Mouse (Mus musculus) lung, postnatal 0 days (tissue): ENCODE measurements around the gene Phox2a. TPM values are rescaled to one million over a fixed set of nuclear protein-coding genes. Genes with fewer than 3 reads are reported as not detected.

Source experiments
- ATAC-seq: fragments of 200-750 bp; cut with Nextera tagmentation; 2 replicates; pipeline ENCODE4 v1.8.0; 2017; ENCODE audit warnings: moderate library complexity
- DNase-seq: peaks from one replicate; pipeline ENCODE4 v3.0.0-alpha.2; 2016; ENCODE audit warnings: low spot score
- H3K27ac ChIP-seq: fragments of 300-500 bp; sonication (generic); 2 replicates; pipeline ENCODE4 v1.5.1; 2014; ENCODE audit warnings: antibody characterized with exemption, mild to moderate bottlenecking, low read length, mixed read lengths
- H3K27me3 ChIP-seq: fragments of 300-500 bp; sonication (generic); replicated peaks from 2 replicates; pipeline ENCODE4 v1.6.1; 2014; ENCODE audit warnings: low read length, mixed read lengths; ENCODE audit not compliant: insufficient read depth
- H3K36me3 ChIP-seq: fragments of 300-500 bp; sonication (generic); 2 replicates; pipeline ENCODE4 v1.6.1; 2014; ENCODE audit warnings: low read length, mixed read lengths; ENCODE audit not compliant: insufficient read depth
- H3K4me1 ChIP-seq: fragments of 300-500 bp; sonication (generic); 2 replicates; pipeline ENCODE4 v1.6.1; 2014; ENCODE audit warnings: antibody characterized with exemption, low read depth, low read length, mixed read lengths; ENCODE audit not compliant: insufficient read depth
- H3K4me2 ChIP-seq: fragments of 300-500 bp; sonication (generic); replicated peaks from 2 replicates; pipeline ENCODE4 v1.6.1; 2014; ENCODE audit warnings: low read depth, mild to moderate bottlenecking, low read length, moderate library complexity, mixed read lengths
- H3K4me3 ChIP-seq: fragments of 300-500 bp; sonication (generic); 2 replicates; pipeline ENCODE4 v1.5.1; 2014; ENCODE audit warnings: low read depth, low read length
- H3K9ac ChIP-seq: fragments of 300-500 bp; sonication (generic); replicated peaks from 2 replicates; pipeline ENCODE4 v1.6.1; 2014; ENCODE audit warnings: low read depth, mild to moderate bottlenecking
- H3K9me3 ChIP-seq: fragments of 300-500 bp; sonication (generic); 2 replicates; pipeline ENCODE4 v1.6.1; 2016; ENCODE audit warnings: low read length, mixed read lengths
- CTCF ChIP-seq: IDR thresholded peaks from 2 replicates; pipeline ENCODE4 v1.5.1; 2016; ENCODE audit warnings: antibody characterized with exemption, mild to moderate bottlenecking
- EP300 ChIP-seq: IDR thresholded peaks from 2 replicates; pipeline ENCODE4 v1.6.1; 2016; ENCODE audit warnings: antibody characterized with exemption, mild to moderate bottlenecking, control low read depth
- WGBS: fragments of 180-500 bp; shearing (Covaris S2); extraction: QIAGEN DNeasy Blood & Tissue Kit; methylation state at CpG from one replicate; pipeline ENCODE4 v1.1.7; 2014; 5-methylcytosine and 5-hydroxymethylcytosine counted together
- polyA plus RNA-seq: library from polyadenylated mRNA; unstranded; fragments of >200 nt; fragmentation: Nextera tagmentation; extraction: Ambion mirVana; gene quantifications from 2 replicates; pipeline ENCODE4 v1.2.1, GENCODE M21; 2015

Gene Phox2a
- polyA plus RNA-seq, 1 experiment from 2014 or later = not detected

- WGBS = under 1% methylated on average over 62 of the region's 71 CpGs
- H3K4me2 ChIP-seq = peak overlapping the region; percentile 83
- no peaks in the 10 kb centered on the region for H3K9me3 ChIP-seq
- peaks cover 16% of the 10 kb centered on the region for H3K36me3 ChIP-seq
- H3K9ac ChIP-seq = no peak overlapping the region; the same call in 1 of the 2 replicates
- peak; percentile 80 for DNase-seq
- peak; percentile 77 for ATAC-seq
- H3K27ac ChIP-seq = peak overlapping the region; percentile 64
- H3K27me3 ChIP-seq = peaks cover 41% of the 10 kb centered on the region
- peak overlapping the region; percentile 40 for H3K4me3 ChIP-seq
- H3K4me1 ChIP-seq = peaks cover 12% of the 10 kb centered on the region
- TF ChIP-seq CTCF (no peak), EP300 (no peak)
These were observed 3.7 kb downstream of the Phox2a start for GRCm38 (mm10) chr7:101821571-101822501.

- ATAC-seq (peak; percentile 29), DNase-seq (peak; percentile 63)
- peaks cover 12% of the 10 kb centered on the region for H3K4me1 ChIP-seq
- no peak overlapping the region for H3K4me2 ChIP-seq
- TF ChIP-seq EP300 (no peak), CTCF (peak; percentile 65)
- no peak overlapping the region for H3K4me3 ChIP-seq
- peaks cover 34% of the 10 kb centered on the region for H3K27me3 ChIP-seq
- H3K9ac ChIP-seq = no peak overlapping the region
- H3K27ac ChIP-seq = no peak overlapping the region
- WGBS = 48% methylated on average over 27 of the region's 32 CpGs
- H3K36me3 ChIP-seq = peaks cover 28% of the 10 kb centered on the region
- no peaks in the 10 kb centered on the region for H3K9me3 ChIP-seq
These were observed 5.0 kb downstream of the Phox2a start for GRCm38 (mm10) chr7:101822836-101823757.

GRCm38 (mm10) chr7:101823758-101824630 lies 5.9 kb downstream of the Phox2a start:
- peaks cover 12% of the 10 kb centered on the region for H3K4me1 ChIP-seq
- no peak overlapping the region for H3K9ac ChIP-seq
- H3K4me3 ChIP-seq = no peak overlapping the region
- TF ChIP-seq CTCF = no peak
- no peak for TF ChIP-seq EP300
- no peak overlapping the region for H3K4me2 ChIP-seq
- DNase-seq (no peak), ATAC-seq (no peak)
- peaks cover 36% of the 10 kb centered on the region for H3K36me3 ChIP-seq
- 79% methylated on average over 18 of the region's 18 CpGs for WGBS
- H3K27me3 ChIP-seq = peaks cover 25% of the 10 kb centered on the region
- H3K9me3 ChIP-seq = no peaks in the 10 kb centered on the region
- H3K27ac ChIP-seq = no peak overlapping the region

GRCm38 (mm10) chr7:101830373-101830772 lies 12.3 kb downstream of the Phox2a start:
- Histone ChIP-seq H3K27me3 (no peaks in the 10 kb centered on the region), H3K27ac (no peak overlapping the region), H3K9ac (no peak overlapping the region), H3K4me3 (no peak overlapping the region), H3K9me3 (no peaks in the 10 kb centered on the region), H3K36me3 (peaks cover 69% of the 10 kb centered on the region), H3K4me1 (peaks cover 5% of the 10 kb centered on the region; the same call in 1 of the 2 replicates), H3K4me2 (no peak overlapping the region)
- WGBS = 93% methylated on average over 3 of the region's 3 CpGs
- TF ChIP-seq CTCF (peak; percentile 27; the same call in 1 of the 2 replicates), EP300 (no peak)
- no peak for DNase-seq
- ATAC-seq = no peak

GRCm38 (mm10) chr7:101831437-101831836 lies 13.3 kb downstream of the Phox2a start:
- Histone ChIP-seq H3K27ac (no peak overlapping the region), H3K36me3 (peaks cover 62% of the 10 kb centered on the region), H3K4me2 (no peak overlapping the region), H3K4me1 (peaks cover 14% of the 10 kb centered on the region; the same call in 1 of the 2 replicates), H3K4me3 (no peak overlapping the region), H3K9me3 (no peaks in the 10 kb centered on the region), H3K27me3 (no peaks in the 10 kb centered on the region), H3K9ac (no peak overlapping the region)
- 93% methylated on average over 8 of the region's 8 CpGs for WGBS
- no peak for TF ChIP-seq EP300
- TF ChIP-seq CTCF = no peak
- no peak for DNase-seq
- no peak for ATAC-seq
